Mouse (Mus musculus): ENCODE results near the gene Lyzl4.

The Lyzl4 gene

DNA sequence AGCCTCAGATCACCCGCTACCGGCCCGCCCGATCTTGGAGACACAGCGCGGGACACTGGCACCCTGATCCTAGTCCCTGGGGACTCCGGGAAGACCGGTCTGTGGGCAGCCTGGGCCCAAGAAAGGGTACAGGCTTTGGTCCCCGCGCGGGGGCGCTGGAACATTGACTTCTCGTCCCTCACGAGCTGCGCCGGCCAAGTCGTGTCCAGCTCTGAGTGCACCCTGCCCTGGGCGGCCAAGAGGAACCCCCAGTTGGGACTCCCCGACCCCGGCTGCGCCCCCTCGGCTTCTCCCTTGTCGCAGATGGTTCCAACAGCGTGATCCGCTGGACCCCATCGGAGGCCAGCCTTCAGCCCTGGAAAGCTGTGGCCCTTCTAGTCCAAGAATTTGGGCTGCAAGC is at the start of gene Lyzl4:
Lyzl4 (minus strand) TSS at position 96 of the 400 bp plus-strand sequence.
- peak; percentile 75 to 77 for DNase-seq (ENCODE audit: low spot score in 2 of 2)

DNA sequence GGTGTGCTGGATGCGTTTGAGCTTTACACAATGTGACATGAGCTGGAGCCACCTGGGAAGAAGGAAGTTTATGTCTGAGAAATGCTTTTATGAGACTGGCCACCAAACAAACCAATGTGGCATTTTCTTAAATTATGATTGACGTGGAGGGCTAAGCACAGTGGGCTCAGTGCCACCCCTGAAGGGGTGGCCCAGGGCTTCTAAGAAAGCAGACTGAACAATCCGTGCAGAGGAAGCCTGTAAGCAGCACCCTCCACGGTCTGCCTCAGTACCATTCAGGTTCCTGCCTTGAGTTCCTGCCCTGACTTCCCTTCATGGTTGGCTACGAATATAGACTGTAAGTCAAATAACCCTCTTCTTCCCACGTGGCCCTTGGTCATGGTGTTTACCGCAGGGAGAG is 48.8 kb upstream of the Lyzl4 start:
- no peak for DNase-seq (ENCODE audit: low spot score in 2 of 2)

DNA sequence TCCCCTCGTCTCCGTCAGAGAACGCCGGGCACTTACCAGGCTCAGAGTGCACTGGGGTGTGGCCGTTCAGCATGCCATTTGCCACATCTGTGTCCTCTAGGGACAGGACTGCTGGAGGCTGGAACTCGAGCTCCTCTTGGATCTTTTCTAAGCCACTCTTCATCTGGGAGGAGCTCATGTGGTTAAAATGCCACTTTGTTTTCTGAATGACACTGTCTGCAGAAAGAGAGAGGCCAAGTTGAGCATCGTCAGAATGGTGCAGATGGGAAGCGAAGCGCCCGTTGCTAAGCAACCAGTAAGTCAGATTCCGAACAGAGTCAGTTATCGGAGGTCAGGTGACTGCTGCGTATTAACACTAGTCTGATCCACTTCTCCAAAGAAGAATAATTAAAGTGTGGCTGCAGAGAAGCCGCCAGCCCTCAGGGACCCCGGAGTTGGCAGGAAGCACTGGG is 48.3 kb upstream of the Lyzl4 start:
- peak; percentile 58 to 71 for DNase-seq (ENCODE audit: low spot score in 2 of 2)

DNA sequence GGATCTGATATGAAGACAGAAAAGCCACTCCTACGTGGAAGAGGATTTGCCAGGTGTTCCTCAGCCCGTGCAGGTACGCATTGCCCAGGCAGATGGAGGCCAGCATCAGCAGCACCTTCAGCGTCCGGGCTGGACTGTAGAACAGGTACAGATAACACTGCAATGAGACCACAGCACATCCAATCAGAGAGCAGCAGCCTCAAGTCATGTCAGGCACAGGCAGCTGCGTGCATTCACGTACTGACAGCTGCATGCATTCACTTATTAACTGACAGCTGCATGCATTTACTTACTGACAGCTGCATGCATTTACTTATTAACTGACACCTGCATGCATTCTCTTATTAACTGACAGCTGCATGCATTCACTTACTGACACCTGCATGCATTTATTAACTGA is 42.8 kb upstream of the Lyzl4 start:
- DNase-seq (ENCODE audit: low spot score in 2 of 2), result no peak

DNA sequence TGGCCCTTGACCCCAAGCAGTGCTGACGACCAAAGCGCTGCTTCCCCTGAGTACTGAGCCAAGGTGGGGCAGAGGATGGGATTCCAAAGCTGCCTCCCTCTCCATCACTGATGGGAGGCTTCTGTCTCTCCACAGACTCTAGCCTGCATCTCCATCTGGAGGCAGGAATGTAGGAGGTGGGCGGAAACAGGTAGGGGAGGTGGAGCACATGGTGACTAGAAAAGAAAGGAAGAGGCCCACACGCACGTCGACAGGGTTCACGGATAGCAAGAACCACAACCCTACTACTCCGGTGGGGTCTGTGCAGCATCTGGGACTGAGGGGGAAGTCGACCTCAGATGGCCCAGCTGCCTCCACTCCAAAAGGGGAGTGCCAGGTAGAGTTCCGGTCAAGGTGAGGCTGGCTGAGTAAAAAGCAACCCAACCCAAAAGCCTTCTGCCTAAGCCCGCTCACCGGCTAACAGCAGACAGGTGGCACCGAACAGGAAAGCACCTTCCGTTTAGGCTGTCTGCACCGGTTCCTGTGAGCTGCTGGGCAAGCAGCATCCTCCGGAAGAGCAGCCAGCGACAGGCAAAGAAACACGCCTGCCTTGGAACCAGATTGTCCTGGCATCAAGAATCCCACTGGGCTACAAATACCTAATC is 40.3 kb upstream of the Lyzl4 start:
- no peak for DNase-seq (ENCODE audit: low spot score in 2 of 2)

DNA sequence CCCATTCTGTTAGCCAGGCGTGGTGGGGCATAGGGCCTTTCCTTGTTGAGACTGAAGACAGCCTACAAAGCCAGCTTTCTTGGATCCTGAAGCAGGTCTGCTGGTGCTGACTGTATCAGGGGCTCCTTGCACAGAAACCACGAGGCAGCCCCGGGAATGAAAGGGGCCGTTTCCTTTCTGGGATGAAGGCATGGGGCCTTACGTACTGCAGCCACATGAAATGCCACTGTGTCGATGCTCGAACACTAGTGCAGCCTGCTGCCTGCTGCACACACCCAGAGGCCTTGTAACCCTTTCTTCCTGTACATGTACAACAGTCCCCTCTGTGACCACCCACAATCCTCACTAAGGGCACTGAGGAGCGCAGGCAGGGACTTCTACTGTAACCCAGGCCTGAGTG is 39.3 kb upstream of the Lyzl4 start:
- no peak for DNase-seq (ENCODE audit: low spot score in 2 of 2)

DNA sequence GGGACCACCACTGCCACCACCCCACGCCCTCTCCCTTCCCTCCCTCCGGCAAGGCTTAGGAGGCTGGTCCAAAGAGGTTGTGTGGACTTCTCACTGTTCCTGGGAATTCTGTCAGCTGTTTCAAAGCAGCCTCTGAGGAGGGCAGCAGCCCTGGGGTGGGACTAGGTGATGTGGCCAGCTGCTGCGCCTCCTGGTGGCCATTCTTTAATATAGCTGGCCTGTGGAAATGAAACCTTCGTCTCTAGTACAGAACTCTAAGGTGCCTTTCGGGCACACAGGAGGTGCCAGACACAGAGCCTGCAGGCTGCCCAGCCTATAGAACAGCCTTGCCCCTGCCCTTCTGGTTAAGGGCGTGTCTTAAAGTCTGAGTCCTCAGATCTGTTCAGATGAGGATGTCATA is 37.7 kb upstream of the Lyzl4 start:
- no peak for DNase-seq (ENCODE audit: low spot score in 2 of 2)

DNA sequence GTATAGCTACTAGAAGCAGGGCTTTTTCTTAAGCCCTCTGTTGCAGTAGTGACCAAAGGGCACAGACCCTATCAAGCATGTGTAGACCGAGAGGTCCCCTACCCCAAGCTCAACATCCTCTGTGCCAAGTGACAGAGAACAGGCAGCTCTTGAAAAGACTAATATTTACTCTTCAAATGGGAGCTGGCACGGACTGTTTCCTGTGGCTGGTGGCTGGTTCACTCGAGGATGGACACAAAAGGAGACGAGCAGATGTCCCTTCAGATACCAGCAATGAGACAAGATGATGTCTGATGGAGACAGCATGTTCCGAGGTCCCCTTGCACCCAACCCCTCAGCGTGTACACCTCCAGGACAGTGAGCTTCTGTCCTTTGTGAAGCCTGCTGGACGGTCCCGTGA is 35.6 kb upstream of the Lyzl4 start:
- no peak for DNase-seq (ENCODE audit: low spot score in 2 of 2)

DNA sequence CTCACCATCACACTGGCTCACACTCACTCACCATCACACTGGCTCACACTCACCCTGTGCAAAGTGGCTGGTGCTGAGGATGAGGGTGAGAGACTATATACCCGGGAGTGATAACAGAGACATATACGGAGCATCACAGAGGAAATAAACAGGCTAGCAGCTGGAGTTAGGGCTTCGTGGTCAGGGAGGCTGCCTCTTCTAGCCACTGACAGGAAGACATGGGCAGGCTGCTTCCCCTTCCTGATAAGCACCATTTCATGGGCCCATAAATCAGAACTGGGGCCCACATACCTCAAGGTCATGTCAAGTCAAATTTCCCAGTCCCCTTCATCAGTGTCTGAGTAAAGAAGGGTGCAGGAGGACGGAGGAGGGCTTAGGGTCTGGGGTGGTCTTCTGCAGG is 35.2 kb upstream of the Lyzl4 start:
- no peak for DNase-seq (ENCODE audit: low spot score in 2 of 2)

DNA sequence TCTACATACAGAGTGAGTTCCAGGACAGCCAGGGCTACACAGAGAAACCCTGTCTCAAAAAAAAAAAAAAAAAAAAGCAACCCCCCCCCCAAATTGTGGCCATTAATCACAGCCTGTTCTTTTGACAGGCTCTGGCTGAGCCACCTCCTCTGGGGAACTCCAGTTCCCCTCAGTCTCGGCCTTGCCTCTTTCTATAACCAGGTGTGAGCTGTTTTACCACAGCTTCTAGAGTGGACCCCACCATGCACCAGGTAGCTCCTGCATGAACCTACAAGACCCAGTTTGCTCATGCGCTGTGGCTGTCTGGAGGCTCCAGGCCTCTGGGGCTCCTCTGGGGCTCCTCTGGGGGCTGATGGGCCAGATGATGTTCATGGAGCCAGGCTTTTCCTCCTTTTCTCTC is 33.7 kb upstream of the Lyzl4 start:
- no peak for DNase-seq (ENCODE audit: low spot score in 2 of 2)

DNA sequence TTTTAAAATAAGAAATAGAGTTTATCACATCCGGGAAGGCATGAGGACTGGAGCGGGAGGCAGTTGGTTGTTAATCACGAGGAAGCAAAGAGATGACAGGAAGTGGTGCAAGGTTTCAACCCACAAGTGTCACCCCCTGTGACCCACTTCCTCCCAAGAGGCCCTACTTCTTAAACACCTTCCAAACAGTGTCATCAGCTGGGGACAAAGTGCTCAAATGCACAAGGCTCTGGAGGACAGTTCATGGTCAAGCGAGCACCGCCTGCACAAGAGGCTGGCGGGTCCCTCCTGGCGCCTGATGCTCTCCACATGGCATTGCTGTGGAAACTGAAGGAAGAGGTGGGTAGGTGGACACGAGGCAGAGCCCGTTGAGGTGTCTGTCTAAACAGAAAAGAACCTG is 33.1 kb upstream of the Lyzl4 start:
- DNase-seq (ENCODE audit: low spot score in 2 of 2), result no peak

DNA sequence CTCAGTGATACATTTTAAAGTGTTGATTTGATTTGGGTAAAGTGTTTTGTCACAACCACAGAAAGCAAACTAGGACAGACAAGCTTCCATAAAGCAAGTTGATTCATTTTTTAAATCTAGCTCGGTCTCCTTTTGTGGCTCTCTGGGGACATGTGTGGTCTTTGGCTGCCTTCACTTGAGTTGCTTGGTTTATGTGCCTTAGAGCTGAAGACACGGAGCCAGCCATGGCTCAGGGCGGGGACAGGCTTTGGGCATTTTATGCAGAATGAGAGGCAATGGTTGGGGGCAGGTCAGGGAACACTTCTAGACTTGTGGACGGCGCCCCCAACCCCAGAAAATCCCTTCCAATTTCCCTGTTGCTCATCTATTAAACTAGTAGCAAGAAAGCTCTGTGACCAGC is 31.8 kb upstream of the Lyzl4 start:
- no peak for DNase-seq (ENCODE audit: low spot score in 2 of 2)

DNA sequence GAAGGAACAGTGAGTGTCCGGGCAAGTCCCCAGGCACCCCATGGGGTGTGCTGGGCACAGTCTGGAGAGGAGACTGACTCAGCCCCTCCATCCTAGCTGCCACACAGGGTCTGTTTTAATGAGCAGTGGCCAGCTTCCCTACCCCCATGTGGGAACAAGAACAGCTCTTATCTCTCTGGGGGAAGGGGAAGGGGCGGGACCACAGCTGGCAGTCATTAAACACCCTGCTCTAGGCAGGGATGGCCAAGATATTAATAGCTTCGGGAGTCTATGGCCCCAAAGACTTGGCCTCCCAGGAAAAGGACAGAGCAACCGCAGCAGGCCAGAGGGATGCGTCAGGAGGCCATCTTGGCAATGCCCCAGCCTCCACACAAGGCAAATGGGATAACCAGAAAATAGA is 30.4 kb upstream of the Lyzl4 start:
- no peak for DNase-seq (ENCODE audit: low spot score in 2 of 2)

DNA sequence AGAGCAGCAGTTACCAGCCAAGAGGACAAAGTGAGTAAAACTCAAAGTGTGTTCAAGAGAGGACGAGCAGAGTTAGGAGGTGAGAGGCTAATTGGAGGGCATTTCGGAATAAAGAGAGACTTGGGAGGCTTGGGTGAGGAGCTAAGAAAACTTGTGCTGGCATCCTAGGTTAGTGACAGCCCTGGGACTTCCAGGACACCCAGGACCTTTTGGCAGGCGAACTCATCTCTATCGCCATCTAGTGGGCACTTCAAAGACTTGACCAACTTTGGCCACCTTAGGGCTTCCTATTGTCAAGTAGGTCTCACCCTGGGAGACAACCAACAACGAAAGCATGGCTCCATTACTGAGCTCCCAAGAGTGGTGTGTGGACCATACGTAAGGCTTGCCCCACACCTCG is 29.4 kb upstream of the Lyzl4 start:
- peak; percentile 36 to 38 for DNase-seq (ENCODE audit: low spot score in 2 of 2)

DNA sequence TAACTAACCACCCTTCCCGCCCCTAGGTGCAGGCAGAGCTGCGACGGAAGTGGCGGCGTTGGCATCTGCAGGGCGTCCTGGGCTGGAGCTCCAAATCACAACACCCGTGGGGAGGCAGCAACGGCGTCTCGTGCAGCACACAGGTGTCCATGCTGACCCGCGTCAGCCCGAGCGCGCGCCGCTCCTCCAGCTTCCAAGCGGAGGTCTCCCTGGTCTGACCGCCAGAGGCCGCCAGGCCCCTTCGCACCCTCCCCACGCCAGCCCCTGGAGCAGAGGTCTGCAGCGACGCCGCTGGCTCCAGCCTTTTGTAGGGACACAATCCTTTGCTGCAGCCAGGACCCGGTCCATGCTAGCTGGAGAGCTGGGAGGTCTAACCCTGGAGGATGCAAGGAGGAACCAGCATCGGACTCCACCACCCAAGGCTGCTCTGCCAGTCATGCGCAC is 27.5 kb upstream of the Lyzl4 start:
- peak in 1 of 2 experiments; percentile 38 for DNase-seq (ENCODE audit: low spot score in 2 of 2)

DNA sequence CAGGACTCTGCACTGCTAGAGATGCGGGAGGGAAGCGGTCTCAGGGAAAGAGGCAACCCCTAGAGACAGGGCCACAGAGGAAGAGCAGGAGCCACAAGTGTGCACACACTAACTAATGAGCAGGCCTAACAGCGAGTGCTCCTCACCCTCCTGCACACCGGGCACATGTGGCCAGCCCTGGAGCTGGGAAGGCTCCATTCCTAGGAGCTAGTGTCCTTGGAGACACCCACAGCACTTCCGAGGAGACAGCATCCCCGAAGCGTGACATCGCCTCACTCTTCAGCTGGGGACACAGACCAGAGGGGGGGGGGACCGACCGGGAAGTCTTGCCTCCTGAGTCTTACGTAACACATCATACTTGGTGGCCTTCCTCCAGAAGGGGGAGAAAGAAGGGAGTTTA is 25.9 kb upstream of the Lyzl4 start:
- peak in 1 of 2 experiments; percentile 46 for DNase-seq (ENCODE audit: low spot score in 2 of 2)

DNA sequence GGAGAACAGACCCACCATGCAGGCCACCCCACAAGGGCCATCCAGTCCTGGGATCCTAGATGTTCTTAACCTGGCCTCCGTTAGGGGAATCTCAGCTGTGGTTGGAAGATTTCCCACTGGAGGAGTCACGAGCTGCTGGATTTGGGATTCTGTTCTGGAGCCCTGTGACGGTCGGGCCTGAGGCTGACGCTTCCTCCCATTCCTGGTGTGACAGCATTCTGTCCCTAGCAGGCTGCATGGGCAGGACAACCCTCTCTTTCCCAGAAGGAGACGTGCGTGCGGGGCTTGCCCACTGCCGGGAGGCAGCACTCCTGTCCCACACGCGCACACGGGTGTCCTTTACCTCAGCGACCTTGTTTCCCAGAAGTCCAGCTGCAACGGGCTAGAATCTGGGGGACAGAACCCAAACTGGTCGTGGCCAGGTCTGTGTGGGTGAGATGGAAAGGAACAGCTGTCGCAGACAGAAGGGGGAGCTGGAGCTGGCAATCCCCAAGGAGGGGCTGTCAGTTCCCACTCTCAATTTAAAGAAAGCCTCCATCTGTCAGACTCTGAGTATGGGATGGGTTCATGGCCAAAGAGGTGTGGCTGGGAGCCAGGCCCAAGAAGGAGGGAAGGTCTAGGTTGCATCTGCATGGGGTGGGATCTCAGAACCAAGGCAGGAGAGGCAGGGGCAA is 25.2 kb upstream of the Lyzl4 start:
- peak; percentile 52 to 62 for DNase-seq (ENCODE audit: low spot score in 2 of 2)

DNA sequence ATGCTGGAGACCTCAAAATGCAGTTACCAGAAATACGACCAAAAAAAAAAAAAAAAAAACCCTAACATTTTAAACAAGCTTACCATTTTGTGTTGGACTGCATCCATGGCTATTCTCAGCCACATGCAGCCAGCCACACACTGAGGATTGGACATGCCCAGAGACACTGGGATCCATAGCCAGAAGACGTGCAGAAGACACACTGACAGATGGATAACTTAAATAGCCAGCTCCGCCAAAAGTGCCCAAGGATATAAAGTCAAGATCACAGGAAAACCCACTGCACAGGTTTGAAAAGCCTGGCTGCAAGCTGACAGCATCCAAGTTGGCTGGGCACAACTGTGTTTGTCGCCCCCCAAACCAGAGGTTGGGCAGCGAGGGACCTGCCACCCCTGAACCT is 22.2 kb upstream of the Lyzl4 start:
- peak; percentile 45 to 49 for DNase-seq (ENCODE audit: low spot score in 2 of 2)

DNA sequence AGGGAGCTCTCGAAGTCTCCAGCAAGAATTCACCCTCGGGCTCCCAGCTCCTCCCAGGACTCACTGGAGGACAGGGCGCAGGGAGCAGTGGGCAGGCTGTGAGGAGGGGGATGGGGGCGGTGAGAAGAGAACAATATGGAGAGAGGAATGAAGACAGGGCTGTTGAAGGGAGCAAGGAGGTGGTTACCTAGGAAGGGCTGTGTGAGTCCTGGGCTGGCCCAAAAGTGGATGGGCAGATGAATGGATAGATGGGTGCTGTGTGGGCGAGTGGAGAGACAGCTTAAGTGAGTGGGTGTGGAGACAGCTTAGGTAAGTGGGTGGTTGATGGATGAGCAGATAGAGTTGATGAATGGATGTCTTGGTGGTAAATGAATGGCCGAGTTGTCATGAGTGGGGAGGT is 21.6 kb upstream of the Lyzl4 start:
- peak; percentile 36 to 43 for DNase-seq (ENCODE audit: low spot score in 2 of 2)

DNA sequence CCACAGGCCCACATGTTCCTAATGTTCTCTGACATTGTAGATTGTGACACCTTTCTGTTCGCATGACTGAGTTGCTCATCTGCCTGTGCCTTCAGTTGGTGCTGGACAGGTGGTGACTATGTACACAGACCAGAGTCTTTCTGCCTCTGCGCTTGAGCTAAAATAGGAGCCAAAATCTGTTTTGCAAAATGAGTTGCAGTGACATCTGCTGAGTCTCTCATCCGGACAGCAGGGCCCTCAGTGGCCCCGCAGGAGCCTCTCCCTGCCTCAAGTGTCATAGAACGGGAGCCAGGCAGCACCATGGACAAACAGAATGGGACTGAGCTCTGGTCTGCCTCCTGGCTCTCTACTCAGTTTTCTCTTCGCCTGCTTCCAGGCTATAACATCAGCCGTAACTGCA is 17.9 kb upstream of the Lyzl4 start:
- DNase-seq (ENCODE audit: low spot score in 2 of 2), result no peak

DNA sequence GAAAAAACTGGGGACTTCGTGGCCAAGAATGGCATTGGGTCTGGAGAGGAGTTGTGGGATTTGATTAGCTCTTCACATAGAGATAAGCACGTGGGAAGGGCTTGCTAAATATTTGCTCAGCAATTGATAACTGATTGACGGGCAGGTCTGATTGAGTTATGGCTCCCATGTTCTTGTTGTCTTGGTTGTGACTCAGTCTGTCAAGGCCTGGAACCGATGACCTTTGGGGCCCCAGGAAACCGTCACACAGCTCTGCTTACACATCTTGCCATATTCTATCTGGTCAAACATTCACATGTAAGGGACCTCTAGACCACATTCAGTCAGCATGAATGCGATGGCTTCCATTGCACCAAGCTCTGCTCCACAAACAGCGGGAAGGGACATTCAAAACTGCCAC is 16.4 kb upstream of the Lyzl4 start:
- DNase-seq (ENCODE audit: low spot score in 2 of 2), result no peak

DNA sequence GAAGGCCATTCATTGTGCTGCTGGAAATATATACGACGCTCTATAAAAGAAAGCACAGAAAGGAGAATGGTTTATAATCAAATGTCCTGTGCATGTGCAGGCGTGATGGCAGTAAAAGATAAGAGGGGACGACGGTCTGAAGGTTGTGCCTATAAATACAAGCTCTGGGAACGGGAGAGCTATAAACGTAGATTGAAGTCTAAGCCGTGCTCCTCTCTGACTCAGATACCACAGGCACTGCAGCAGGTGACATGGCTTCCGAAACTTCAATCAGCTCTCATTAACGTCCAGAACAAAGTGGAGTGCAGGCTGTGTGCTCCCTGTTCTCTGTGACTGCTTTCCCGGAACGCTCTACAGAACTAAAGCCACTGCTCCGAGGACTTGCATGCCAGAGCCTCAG is 15.2 kb upstream of the Lyzl4 start:
- no peak for DNase-seq (ENCODE audit: low spot score in 2 of 2)

DNA sequence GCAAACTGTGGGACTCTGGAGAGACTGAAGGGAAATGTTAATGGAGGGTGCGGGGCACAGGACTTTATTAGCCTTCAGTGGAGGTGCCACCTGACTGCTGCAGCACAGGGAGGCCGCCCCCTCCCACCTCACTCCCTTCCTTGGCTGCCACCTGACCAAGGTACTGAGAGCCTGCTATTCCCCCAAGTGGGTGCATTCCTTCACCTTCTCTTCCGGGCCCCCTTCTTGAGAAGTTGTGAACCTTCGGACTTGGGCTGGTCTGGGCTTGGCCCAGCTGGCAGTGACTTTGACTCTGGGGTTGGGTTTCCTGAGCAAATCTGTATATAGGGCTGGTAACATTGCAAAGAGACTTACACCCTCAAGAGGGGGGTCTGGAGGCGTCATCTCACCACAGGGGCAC is 14.4 kb upstream of the Lyzl4 start:
- DNase-seq (ENCODE audit: low spot score in 2 of 2), result no peak

DNA sequence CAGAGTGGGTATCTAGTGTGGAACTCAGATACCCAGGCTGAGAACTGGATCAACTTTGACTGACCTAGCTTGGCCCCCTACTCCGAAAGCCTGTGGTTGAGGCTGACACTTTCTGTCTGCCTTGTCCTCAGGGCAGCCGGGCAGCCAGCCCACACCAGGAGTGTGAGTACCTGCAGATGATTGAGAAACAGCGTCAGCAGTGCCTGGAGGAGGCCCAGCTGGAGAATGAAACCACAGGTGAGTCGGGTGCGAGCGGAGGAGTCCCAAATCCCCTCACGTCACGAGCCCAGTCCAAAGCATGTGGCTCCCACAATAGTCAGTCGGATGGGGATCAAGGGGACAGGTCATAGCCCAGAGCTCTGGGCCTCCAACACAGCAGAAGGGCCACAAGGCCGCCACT is 11.8 kb upstream of the Lyzl4 start:
- DNase-seq (ENCODE audit: low spot score in 2 of 2), result no peak

Measured in right cerebral cortex, adult 2 months (tissue).